Mouse (Mus musculus): ENCODE measurements at regions not wholly inside any gene's neighbourhood (a gene's known extent, or its start where the extent isn't known, plus 50 kb on each side); places are given as distances from the start of the nearest gene placed in this dataset.

DNA sequence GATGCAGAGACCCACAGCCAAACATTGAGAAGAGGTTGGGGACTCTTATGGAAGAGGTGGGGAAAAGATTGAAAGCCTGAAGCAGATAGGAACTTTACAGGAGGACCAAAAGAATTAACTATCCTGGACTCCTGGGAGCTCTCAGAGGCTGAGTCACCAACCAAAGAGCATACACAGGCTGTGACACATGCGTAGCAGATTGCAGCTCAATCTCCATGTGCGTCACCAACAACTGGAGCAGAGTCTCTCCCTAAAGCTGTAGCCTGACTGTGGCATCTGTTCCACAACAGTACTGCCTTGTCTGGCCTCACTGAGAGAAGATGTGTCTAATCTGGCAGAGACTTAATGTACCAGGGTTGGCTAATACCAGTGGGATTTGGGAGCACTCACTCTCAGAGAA is 185.7 kb upstream of the Clec14a start:
- 78% methylated on average over 2 of the region's 2 CpGs for WGBS
- ATAC-seq (replicated peaks; ENCODE audit: low FRiP score): no peak
- H3K27me3 ChIP-seq (replicated peaks; ENCODE audit: control insufficient read depth, insufficient read depth, low read length): no peaks in the 10 kb centered on the region

DNA sequence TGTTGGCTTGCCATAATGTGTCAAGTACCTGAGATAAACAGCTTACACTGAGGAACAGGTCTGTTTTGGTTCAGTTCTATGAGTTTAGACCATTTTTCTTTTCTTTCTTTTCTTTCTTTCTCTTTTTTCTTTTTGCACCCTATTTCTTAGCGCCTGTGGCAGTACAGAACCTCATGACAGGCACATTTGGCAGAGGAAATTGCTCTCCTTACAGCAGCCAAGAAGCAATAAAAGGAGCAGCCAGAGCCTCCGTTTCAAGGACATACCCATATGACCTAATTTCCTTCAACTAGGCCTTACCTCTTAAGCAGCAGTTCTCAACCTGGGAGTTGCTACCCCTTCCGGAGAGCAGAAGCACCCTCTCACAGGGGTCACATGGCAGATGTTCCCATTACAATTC is 173.9 kb upstream of the Clec14a start:
- no peak for DNase-seq (ENCODE audit: low spot score)
- Histone ChIP-seq H3K27me3 (replicated peaks; ENCODE audit: control insufficient read depth, insufficient read depth, low read length) (no peaks in the 10 kb centered on the region), H3K27ac (ENCODE audit: low read depth, low read length) (no peak overlapping the region), H3K9ac (ENCODE audit: low read depth, low read length) (no peak overlapping the region), H3K4me2 (no peak overlapping the region), H3K36me3 (ENCODE audit: control insufficient read depth, insufficient read depth, low read length) (no peaks in the 10 kb centered on the region), H3K4me3 (ENCODE audit: low read depth, low read length) (no peak overlapping the region), H3K4me1 (replicated peaks; ENCODE audit: control insufficient read depth, insufficient read depth, low read length) (no peaks in the 10 kb centered on the region), H3K9me3 (ENCODE audit: control insufficient read depth, low read length) (no peaks in the 10 kb centered on the region)
- ATAC-seq (replicated peaks; ENCODE audit: low FRiP score): no peak
- 74% methylated on average over 3 of the region's 3 CpGs for WGBS

More for the DNA sequence above, 185.7 kb upstream of the Clec14a start:
- Histone ChIP-seq H3K4me2 (no peak overlapping the region), H3K9me3 (ENCODE audit: control insufficient read depth, low read length) (no peaks in the 10 kb centered on the region), H3K4me3 (ENCODE audit: low read depth, low read length) (no peak overlapping the region), H3K36me3 (ENCODE audit: control insufficient read depth, insufficient read depth, low read length) (no peaks in the 10 kb centered on the region), H3K4me1 (replicated peaks; ENCODE audit: control insufficient read depth, insufficient read depth, low read length) (no peaks in the 10 kb centered on the region), H3K27ac (ENCODE audit: low read depth, low read length) (no peak overlapping the region), H3K9ac (ENCODE audit: low read depth, low read length) (no peak overlapping the region)
- no peak for DNase-seq (ENCODE audit: low spot score)

DNA sequence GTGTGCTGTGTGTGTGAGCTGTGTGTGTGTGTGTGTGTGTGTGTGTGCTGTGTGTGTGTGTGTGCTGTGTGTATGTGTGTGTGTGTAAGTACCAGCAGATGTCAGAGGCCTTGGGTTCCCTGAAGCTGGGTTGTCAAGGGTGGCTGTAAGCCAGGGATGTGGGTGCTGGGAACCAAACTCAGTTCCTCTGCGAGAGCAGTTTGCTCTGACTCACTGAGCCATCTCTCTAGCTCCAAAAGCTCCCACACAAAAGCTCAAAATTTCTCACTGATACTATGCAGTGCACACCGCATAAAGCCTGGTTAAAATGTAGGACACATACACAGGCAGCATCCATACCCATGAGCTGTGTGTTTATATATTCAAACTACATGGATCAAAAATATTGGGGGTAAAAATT is 172.9 kb upstream of the Clec14a start:
- Histone ChIP-seq H3K4me3 (ENCODE audit: low read depth, low read length) (no peak overlapping the region), H3K4me1 (replicated peaks; ENCODE audit: control insufficient read depth, insufficient read depth, low read length) (no peaks in the 10 kb centered on the region), H3K36me3 (ENCODE audit: control insufficient read depth, insufficient read depth, low read length) (no peaks in the 10 kb centered on the region), H3K9ac (ENCODE audit: low read depth, low read length) (no peak overlapping the region), H3K9me3 (ENCODE audit: control insufficient read depth, low read length) (no peaks in the 10 kb centered on the region), H3K27ac (ENCODE audit: low read depth, low read length) (no peak overlapping the region), H3K4me2 (no peak overlapping the region), H3K27me3 (replicated peaks; ENCODE audit: control insufficient read depth, insufficient read depth, low read length) (no peaks in the 10 kb centered on the region)
- WGBS: 85% methylated on average over 2 of the region's 2 CpGs
- DNase-seq (ENCODE audit: low spot score) (no peak), ATAC-seq (replicated peaks; ENCODE audit: low FRiP score) (no peak)

DNA sequence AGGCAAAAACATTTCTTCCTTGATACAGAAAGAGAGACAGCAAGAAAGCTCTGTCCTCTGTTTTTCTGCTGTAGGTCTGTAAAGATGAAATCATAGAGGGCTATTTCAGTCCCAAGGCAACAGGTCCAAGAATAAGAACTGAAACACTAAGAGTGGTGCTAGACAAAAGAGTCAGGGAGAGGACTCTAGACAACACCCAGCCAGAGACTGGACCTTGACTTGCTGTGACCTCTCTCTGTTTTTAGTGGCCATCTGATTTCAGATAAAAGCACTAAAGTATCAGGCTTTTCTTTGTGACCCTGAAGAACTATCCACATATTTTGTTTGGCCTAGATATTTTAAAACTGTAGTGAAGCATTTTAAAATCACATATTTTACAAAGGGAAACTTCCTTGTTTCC is 171.6 kb upstream of the Clec14a start:
- ATAC-seq (replicated peaks; ENCODE audit: low FRiP score) (no peak), DNase-seq (ENCODE audit: low spot score) (no peak)
- H3K27ac ChIP-seq (ENCODE audit: low read depth, low read length): no peak overlapping the region
- no peaks in the 10 kb centered on the region for H3K36me3 ChIP-seq (ENCODE audit: control insufficient read depth, insufficient read depth, low read length)
- H3K9me3 ChIP-seq (ENCODE audit: control insufficient read depth, low read length): no peaks in the 10 kb centered on the region
- no peak overlapping the region for H3K4me3 ChIP-seq (ENCODE audit: low read depth, low read length)
- H3K9ac ChIP-seq (ENCODE audit: low read depth, low read length): no peak overlapping the region
- no peak overlapping the region for H3K4me2 ChIP-seq
- H3K4me1 ChIP-seq (replicated peaks; ENCODE audit: control insufficient read depth, insufficient read depth, low read length): no peaks in the 10 kb centered on the region
- H3K27me3 ChIP-seq (replicated peaks; ENCODE audit: control insufficient read depth, insufficient read depth, low read length): no peaks in the 10 kb centered on the region

DNA sequence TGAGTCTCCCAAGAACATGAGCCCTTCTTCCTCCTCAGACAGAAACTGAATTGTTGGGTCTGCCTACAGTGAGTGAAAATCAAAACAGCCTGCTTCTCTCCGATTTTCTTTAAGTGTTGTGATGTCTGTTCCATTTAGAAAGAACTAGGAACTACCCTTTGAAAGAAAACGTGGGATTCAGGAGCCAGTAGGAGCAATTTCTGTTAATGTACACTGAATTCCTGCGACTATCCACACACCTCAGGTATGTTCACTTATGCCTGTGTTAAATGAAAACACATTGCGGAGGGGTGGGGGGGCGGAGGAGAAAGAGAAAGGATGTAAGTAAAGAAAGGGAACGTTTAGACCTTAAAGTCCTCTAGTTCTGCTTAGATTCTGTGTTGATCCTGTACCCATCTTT is 167.9 kb upstream of the Clec14a start:
- no peak overlapping the region for H3K27ac ChIP-seq (ENCODE audit: low read depth, low read length)
- ATAC-seq (replicated peaks; ENCODE audit: low FRiP score) (no peak), DNase-seq (ENCODE audit: low spot score) (no peak)
- no peak overlapping the region for H3K4me2 ChIP-seq
- no peak overlapping the region for H3K9ac ChIP-seq (ENCODE audit: low read depth, low read length)
- H3K4me1 ChIP-seq (replicated peaks; ENCODE audit: control insufficient read depth, insufficient read depth, low read length): no peaks in the 10 kb centered on the region
- H3K4me3 ChIP-seq (ENCODE audit: low read depth, low read length): no peak overlapping the region
- no peaks in the 10 kb centered on the region for H3K27me3 ChIP-seq (replicated peaks; ENCODE audit: control insufficient read depth, insufficient read depth, low read length)
- 81% methylated on average over 6 of the region's 6 CpGs for WGBS
- no peaks in the 10 kb centered on the region for H3K9me3 ChIP-seq (ENCODE audit: control insufficient read depth, low read length)
- no peaks in the 10 kb centered on the region for H3K36me3 ChIP-seq (ENCODE audit: control insufficient read depth, insufficient read depth, low read length)

DNA sequence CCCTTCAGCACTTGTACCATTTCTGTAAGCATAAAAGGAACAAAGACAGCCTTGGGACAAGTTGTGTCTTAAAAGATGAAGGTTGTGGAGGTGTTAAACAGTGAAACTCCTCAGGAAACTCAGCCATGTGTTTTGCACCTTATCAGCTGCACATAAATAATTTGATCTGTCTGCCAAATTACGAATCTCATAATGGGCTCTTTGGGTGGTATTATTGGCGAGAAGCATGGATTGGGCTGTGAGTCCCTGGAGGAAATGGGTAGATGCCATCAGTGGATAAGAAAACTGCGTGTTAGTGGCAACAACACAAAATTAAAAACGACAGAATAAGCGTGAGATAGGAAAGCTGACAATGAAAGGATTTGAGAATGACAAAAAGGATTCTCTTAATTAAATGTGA is 165.4 kb upstream of the Clec14a start:
- no peak overlapping the region for H3K4me3 ChIP-seq (ENCODE audit: low read depth, low read length)
- no peaks in the 10 kb centered on the region for H3K4me1 ChIP-seq (replicated peaks; ENCODE audit: control insufficient read depth, insufficient read depth, low read length)
- H3K27ac ChIP-seq (ENCODE audit: low read depth, low read length): no peak overlapping the region
- H3K36me3 ChIP-seq (ENCODE audit: control insufficient read depth, insufficient read depth, low read length): no peaks in the 10 kb centered on the region
- no peak overlapping the region for H3K9ac ChIP-seq (ENCODE audit: low read depth, low read length)
- no peaks in the 10 kb centered on the region for H3K9me3 ChIP-seq (ENCODE audit: control insufficient read depth, low read length)
- no peak overlapping the region for H3K4me2 ChIP-seq
- DNase-seq (ENCODE audit: low spot score): no peak
- H3K27me3 ChIP-seq (replicated peaks; ENCODE audit: control insufficient read depth, insufficient read depth, low read length): no peaks in the 10 kb centered on the region
- ATAC-seq (replicated peaks; ENCODE audit: low FRiP score): no peak
- 79% methylated on average over 5 of the region's 5 CpGs for WGBS

DNA sequence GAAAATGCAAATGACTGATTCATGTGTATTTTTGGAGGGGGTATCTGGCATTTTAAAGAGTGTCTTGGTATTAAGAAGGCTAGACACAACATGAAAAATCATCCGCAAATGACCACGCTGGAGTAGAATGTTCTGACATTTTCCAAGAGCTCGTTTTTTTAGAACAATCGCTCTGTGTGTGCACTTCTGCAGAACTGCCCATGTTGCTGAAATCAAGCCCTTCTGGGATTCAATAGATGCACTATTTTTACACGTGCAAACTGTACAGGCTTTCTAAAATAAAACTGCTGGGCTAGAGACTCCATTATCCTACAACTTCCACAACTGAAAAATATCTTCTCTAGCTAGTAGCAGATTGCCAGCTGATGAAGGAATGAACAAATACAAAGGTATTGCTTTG is 160.8 kb upstream of the Clec14a start:
- H3K4me2 ChIP-seq: no peak overlapping the region
- ATAC-seq (replicated peaks; ENCODE audit: low FRiP score) (no peak), DNase-seq (ENCODE audit: low spot score) (no peak)
- WGBS: 83% methylated on average over 5 of the region's 5 CpGs
- no peaks in the 10 kb centered on the region for H3K27me3 ChIP-seq (replicated peaks; ENCODE audit: control insufficient read depth, insufficient read depth, low read length)
- H3K36me3 ChIP-seq (ENCODE audit: control insufficient read depth, insufficient read depth, low read length): no peaks in the 10 kb centered on the region
- H3K27ac ChIP-seq (ENCODE audit: low read depth, low read length): no peak overlapping the region
- H3K4me3 ChIP-seq (ENCODE audit: low read depth, low read length): no peak overlapping the region
- H3K4me1 ChIP-seq (replicated peaks; ENCODE audit: control insufficient read depth, insufficient read depth, low read length): no peaks in the 10 kb centered on the region
- no peaks in the 10 kb centered on the region for H3K9me3 ChIP-seq (ENCODE audit: control insufficient read depth, low read length)
- H3K9ac ChIP-seq (ENCODE audit: low read depth, low read length): no peak overlapping the region

DNA sequence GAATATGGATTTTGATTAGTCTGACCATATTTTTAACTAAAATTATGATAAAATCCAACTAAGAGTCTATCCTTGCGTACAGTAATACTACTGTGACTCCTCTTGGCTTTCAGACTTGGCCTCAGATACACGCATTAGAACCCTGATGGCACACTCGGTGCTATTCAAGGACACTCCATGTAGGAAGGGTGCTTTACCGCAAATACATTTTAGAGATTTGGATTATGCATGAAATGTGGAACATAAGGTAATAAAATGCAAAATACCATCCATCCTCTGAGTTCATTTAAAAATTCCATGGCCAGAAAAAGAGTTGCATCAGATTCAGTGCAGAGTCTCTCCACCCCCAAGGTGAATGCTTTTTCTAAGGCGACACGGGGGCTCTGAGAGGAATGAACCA is 157.7 kb upstream of the Clec14a start:
- H3K27ac ChIP-seq (ENCODE audit: low read depth, low read length): no peak overlapping the region
- 87% methylated on average over 6 of the region's 6 CpGs for WGBS
- no peak for DNase-seq (ENCODE audit: low spot score)
- H3K4me2 ChIP-seq: no peak overlapping the region
- no peak overlapping the region for H3K4me3 ChIP-seq (ENCODE audit: low read depth, low read length)
- no peak for ATAC-seq (replicated peaks; ENCODE audit: low FRiP score)
- H3K36me3 ChIP-seq (ENCODE audit: control insufficient read depth, insufficient read depth, low read length): no peaks in the 10 kb centered on the region
- H3K9ac ChIP-seq (ENCODE audit: low read depth, low read length): no peak overlapping the region
- no peaks in the 10 kb centered on the region for H3K4me1 ChIP-seq (replicated peaks; ENCODE audit: control insufficient read depth, insufficient read depth, low read length)
- no peaks in the 10 kb centered on the region for H3K27me3 ChIP-seq (replicated peaks; ENCODE audit: control insufficient read depth, insufficient read depth, low read length)
- H3K9me3 ChIP-seq (ENCODE audit: control insufficient read depth, low read length): no peaks in the 10 kb centered on the region

DNA sequence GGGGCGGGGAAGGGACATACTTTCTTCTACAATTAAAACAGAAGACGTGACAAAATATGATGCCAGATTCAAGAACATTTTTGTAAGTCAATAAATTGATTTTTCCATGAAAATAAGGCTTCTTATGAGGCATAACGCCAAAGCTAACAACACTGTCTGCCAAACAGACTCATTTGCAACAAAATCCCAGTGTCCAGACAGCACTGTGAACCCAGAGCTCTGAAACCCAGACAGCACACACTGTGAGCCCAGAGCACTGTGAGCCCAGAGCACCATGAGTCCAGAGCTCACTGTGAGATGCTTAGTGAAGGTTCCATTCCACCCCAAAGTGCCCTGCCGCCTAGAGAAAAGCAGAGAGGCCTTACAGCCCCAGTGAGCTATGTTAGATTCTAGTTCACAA is 156.9 kb upstream of the Clec14a start:
- Histone ChIP-seq H3K9me3 (ENCODE audit: control insufficient read depth, low read length) (no peaks in the 10 kb centered on the region), H3K36me3 (ENCODE audit: control insufficient read depth, insufficient read depth, low read length) (no peaks in the 10 kb centered on the region), H3K27ac (ENCODE audit: low read depth, low read length) (no peak overlapping the region), H3K9ac (ENCODE audit: low read depth, low read length) (no peak overlapping the region), H3K4me2 (no peak overlapping the region), H3K4me3 (ENCODE audit: low read depth, low read length) (no peak overlapping the region), H3K4me1 (replicated peaks; ENCODE audit: control insufficient read depth, insufficient read depth, low read length) (no peaks in the 10 kb centered on the region), H3K27me3 (replicated peaks; ENCODE audit: control insufficient read depth, insufficient read depth, low read length) (no peaks in the 10 kb centered on the region)
- WGBS: 72% methylated on average over 4 of the region's 4 CpGs
- ATAC-seq (replicated peaks; ENCODE audit: low FRiP score): no peak
- no peak for DNase-seq (ENCODE audit: low spot score)
